Mouse (Mus musculus) CD4-positive, CD25-positive, alpha-beta regulatory T cell, adult 2 months (primary cell): Measurements from ENCODE around the gene Snn.

Experiments used
- DNase-seq: peaks from one replicate; pipeline ENCODE4 v3.0.0-alpha.2; 2012; ENCODE audit warnings: low read depth, low spot score

Gene Snn

GRCm38 (mm10) chr16:11060645-11061044, at the start of gene Snn:
Gene Snn (plus strand): TSS chr16:11060945.
- no peak for DNase-seq

- no peak for DNase-seq
These were observed 49.5 kb upstream of the Snn start for GRCm38 (mm10) chr16:11011206-11011605.

GRCm38 (mm10) chr16:11011939-11012338, 48.8 kb upstream of the Snn start:
- DNase-seq: no peak

GRCm38 (mm10) chr16:11012571-11013463, 47.9 kb upstream of the Snn start:
- DNase-seq: peak; percentile 69

GRCm38 (mm10) chr16:11013464-11014147, 47.1 kb upstream of the Snn start:
- DNase-seq: peak; percentile 36

- no peak for DNase-seq
These were observed 46.3 kb upstream of the Snn start for GRCm38 (mm10) chr16:11014407-11014806.

GRCm38 (mm10) chr16:11016353-11016752, 44.4 kb upstream of the Snn start:
- DNase-seq: no peak

GRCm38 (mm10) chr16:11017807-11018595, 42.7 kb upstream of the Snn start:
- DNase-seq: no peak

- no peak for DNase-seq
These were observed 39.2 kb upstream of the Snn start for GRCm38 (mm10) chr16:11021403-11022112.

GRCm38 (mm10) chr16:11022113-11022489, 38.6 kb upstream of the Snn start:
- no peak for DNase-seq

- DNase-seq: no peak
These were observed 37.1 kb upstream of the Snn start for GRCm38 (mm10) chr16:11023618-11024017.

GRCm38 (mm10) chr16:11024841-11025240, 35.9 kb upstream of the Snn start:
- no peak for DNase-seq

- no peak for DNase-seq
These were observed 32.5 kb upstream of the Snn start for GRCm38 (mm10) chr16:11028206-11028605.

GRCm38 (mm10) chr16:11030844-11031243, 29.9 kb upstream of the Snn start:
- DNase-seq: no peak

- DNase-seq: no peak
These were observed 29.4 kb upstream of the Snn start for GRCm38 (mm10) chr16:11031320-11031719.

- peak; percentile 91 for DNase-seq
These were observed 26.4 kb upstream of the Snn start for GRCm38 (mm10) chr16:11034193-11034803.

- DNase-seq: no peak
These were observed 25.5 kb upstream of the Snn start for GRCm38 (mm10) chr16:11035273-11035672.

- DNase-seq: peak; percentile 83
These were observed 24.8 kb upstream of the Snn start for GRCm38 (mm10) chr16:11035790-11036431.

GRCm38 (mm10) chr16:11040603-11041002, 20.1 kb upstream of the Snn start:
- DNase-seq: no peak

- no peak for DNase-seq
These were observed 17.5 kb upstream of the Snn start for GRCm38 (mm10) chr16:11043239-11043638.
